Mouse (Mus musculus) liver, postnatal 0 days (tissue): ENCODE measurements around the gene Gsto1. TPM values are rescaled to one million over a fixed set of nuclear protein-coding genes. Genes with fewer than 3 reads are reported as not detected.

Experiments
- ATAC-seq: fragments of 200-750 bp; cut with Nextera tagmentation; 2 replicates; pipeline ENCODE4 v1.8.0; 2017; ENCODE audit warnings: mild to moderate bottlenecking, moderate library complexity
- DNase-seq: peaks from one replicate; pipeline ENCODE4 v3.0.0-alpha.2; 2016
- H3K27ac ChIP-seq: fragments of 300-500 bp; sonication (generic); 2 replicates; pipeline ENCODE4 v1.5.1; 2014; ENCODE audit warnings: antibody characterized with exemption, moderate library complexity, mild to moderate bottlenecking, low read depth
- H3K27me3 ChIP-seq: fragments of 300-500 bp; sonication (generic); 2 replicates; pipeline ENCODE4 v1.6.1; 2014; ENCODE audit warnings: low read length, control low read depth, mixed read lengths; ENCODE audit not compliant: insufficient read depth
- H3K36me3 ChIP-seq: fragments of 300-500 bp; sonication (generic); replicated peaks from 2 replicates; pipeline ENCODE4 v1.6.1; 2014; ENCODE audit warnings: mild to moderate bottlenecking, control low read depth, low read length, moderate library complexity, mixed read lengths; ENCODE audit not compliant: insufficient read depth
- H3K4me1 ChIP-seq: fragments of 300-500 bp; sonication (generic); 2 replicates; pipeline ENCODE4 v1.6.1; 2014; ENCODE audit warnings: antibody characterized with exemption, mild to moderate bottlenecking, control low read depth; ENCODE audit not compliant: insufficient read depth
- H3K4me2 ChIP-seq: fragments of 300-500 bp; sonication (generic); 2 replicates; pipeline ENCODE4 v1.6.1; 2014; ENCODE audit warnings: low read depth, mild to moderate bottlenecking, low read length, moderate library complexity, mixed read lengths
- H3K4me3 ChIP-seq: fragments of 300-500 bp; sonication (generic); 2 replicates; pipeline ENCODE4 v1.5.1; 2014; ENCODE audit warnings: low read depth, low read length
- H3K9ac ChIP-seq: fragments of 300-500 bp; sonication (generic); replicated peaks from 2 replicates; pipeline ENCODE4 v1.6.1; 2014; ENCODE audit warnings: mild to moderate bottlenecking, moderate library complexity
- H3K9me3 ChIP-seq: fragments of 300-500 bp; sonication (generic); 2 replicates; pipeline ENCODE4 v1.6.1; 2016; ENCODE audit warnings: mild to moderate bottlenecking, control low read depth, low read length, mixed read lengths
- CTCF ChIP-seq: sonication (generic); IDR thresholded peaks from 2 replicates; pipeline ENCODE4 v1.5.1; 2016; ENCODE audit warnings: antibody characterized with exemption, low read depth
- EP300 ChIP-seq: IDR thresholded peaks from 2 replicates; pipeline ENCODE4 v1.6.1; 2016; ENCODE audit warnings: antibody characterized with exemption, low read depth, mild to moderate bottlenecking
- WGBS: fragments of 180-500 bp; shearing (Covaris S2); extraction: QIAGEN DNeasy Blood & Tissue Kit; methylation state at CpG from one replicate; pipeline ENCODE4 v1.1.7; 2014; ENCODE audit not compliant: insufficient replicate concordance; 5-methylcytosine and 5-hydroxymethylcytosine counted together
- polyA plus RNA-seq: library from polyadenylated mRNA; unstranded; fragments of >200 nt; fragmentation: Nextera tagmentation; extraction: Ambion mirVana; gene quantifications from 2 replicates; pipeline ENCODE4 v1.2.1, GENCODE M21; 2015

Gsto1 gene
- polyA plus RNA-seq = 151 and 198 TPM in 2 replicates

DNA sequence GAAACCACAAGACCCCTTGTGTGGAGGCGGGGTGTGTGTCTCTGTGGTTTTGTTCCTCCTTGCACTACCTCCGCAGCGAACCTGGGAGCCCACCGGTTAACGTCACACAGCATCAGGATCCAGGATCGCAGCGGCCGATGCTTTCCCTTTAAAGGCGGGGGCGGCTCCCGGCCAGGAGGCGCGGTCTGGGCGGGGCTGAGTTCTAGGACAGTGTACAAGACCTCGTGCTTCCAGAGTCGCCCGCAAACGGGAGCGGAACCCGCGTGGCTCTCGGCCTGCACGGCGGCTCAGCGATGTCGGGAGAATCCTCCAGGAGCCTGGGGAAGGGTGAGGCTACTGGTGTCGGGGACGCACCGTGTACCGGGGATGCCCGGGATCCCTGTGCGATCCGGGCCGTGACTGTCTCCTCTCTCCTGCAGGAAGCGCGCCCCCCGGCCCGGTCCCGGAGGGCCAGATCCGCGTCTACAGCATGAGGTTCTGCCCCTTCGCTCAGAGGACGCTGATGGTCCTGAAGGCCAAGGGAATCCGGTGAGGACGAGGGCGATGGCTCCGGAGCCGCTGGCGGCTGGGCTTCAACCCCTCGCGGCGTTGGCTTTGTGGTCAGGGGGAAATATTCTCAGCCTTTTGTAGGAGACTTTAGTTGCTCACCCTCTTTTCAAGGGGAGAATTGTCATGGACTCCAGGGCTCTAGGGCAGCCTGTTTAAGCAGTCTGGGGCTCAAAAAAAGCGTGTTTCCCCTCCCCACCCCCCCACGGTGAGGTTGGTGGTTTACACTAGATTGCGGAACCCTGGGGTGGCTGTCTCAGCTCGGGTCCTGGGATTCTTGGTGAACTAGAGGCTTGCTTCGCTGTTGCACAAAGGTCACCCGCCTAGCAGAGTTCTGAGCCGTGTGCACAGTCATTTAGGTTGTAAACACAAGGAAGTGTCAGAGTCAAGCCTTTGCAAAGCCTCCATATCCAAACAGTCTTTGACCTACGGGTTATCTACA, at the start of gene Gsto1:
TSS of gene Gsto1 (plus strand) at position 175 of the 988 bp plus-strand sequence.
- H3K27ac ChIP-seq = peak within 1 kb of the TSS; percentile 83
- peak; percentile 94 for ATAC-seq
- H3K9ac ChIP-seq = peak within 1 kb of the TSS; percentile 79
- TF ChIP-seq EP300 (no peak), CTCF (no peak)
- H3K27me3 ChIP-seq = no peaks in the 10 kb centered on the region
- H3K4me1 ChIP-seq = peaks cover 13% of the 10 kb centered on the region
- under 1% methylated on average over 59 of the region's 60 CpGs for WGBS
- peak within 1 kb of the TSS; percentile 60 for H3K4me3 ChIP-seq
- peak within 1 kb of the TSS; percentile 96 for H3K4me2 ChIP-seq
- no peaks in the 10 kb centered on the region for H3K9me3 ChIP-seq
- DNase-seq = peak; percentile 90
- H3K36me3 ChIP-seq = peaks cover 16% of the 10 kb centered on the region

DNA sequence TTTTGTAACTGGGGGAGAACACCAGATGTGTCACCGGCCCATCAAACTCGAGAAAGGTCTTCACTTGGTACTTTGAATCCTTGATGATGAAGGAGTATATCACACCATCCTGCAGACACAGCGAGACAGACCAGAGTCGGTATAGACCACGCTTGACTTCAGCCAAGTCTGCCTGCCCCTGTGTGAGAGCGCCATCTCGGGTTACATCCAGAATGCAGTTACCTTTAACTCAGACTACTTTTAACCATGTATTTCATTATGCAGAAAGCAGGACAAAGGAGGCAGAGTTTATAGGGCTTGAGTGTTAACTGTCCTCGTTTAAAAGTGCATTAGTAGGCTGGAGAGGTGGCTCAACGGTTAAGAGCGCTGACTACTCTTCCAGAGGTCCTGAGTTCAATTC, 42.7 kb upstream of the Gsto1 start:
- 72% methylated on average over 10 of the region's 10 CpGs for WGBS
- no peaks in the 10 kb centered on the region for H3K27me3 ChIP-seq
- H3K36me3 ChIP-seq = no peaks in the 10 kb centered on the region
- H3K4me1 ChIP-seq = no peaks in the 10 kb centered on the region
- no peak overlapping the region for H3K27ac ChIP-seq
- no peaks in the 10 kb centered on the region for H3K9me3 ChIP-seq
- no peak overlapping the region for H3K4me2 ChIP-seq
- DNase-seq (no peak), ATAC-seq (no peak)
- no peak overlapping the region for H3K9ac ChIP-seq
- TF ChIP-seq EP300 = no peak
- no peak for TF ChIP-seq CTCF
- no peak overlapping the region for H3K4me3 ChIP-seq

DNA sequence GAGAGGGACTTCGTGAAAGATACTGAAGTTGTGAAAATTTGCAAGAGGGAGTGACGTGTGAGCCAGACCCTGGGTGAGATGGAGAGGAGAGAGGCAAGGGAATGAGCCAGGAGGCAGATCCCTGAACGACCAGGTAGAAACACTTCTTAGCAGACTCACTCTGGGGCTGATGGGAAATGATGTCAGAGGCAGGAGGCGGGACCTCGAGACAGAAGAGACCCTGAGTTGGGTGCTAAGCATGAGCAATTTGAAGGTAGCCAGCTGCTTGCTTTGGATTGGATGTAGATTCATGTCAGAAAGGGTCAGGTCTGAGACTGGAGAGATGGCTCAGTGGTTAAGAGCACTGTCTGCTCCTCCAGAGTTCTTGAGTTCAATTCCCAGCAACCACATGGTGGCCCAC, 40.0 kb upstream of the Gsto1 start:
- H3K27me3 ChIP-seq = no peaks in the 10 kb centered on the region
- ATAC-seq (no peak), DNase-seq (no peak)
- no peak overlapping the region for H3K4me3 ChIP-seq
- H3K36me3 ChIP-seq = no peaks in the 10 kb centered on the region
- TF ChIP-seq CTCF (no peak), EP300 (no peak)
- H3K27ac ChIP-seq = no peak overlapping the region
- H3K9me3 ChIP-seq = no peaks in the 10 kb centered on the region
- WGBS = 74% methylated on average over 5 of the region's 5 CpGs
- no peaks in the 10 kb centered on the region for H3K4me1 ChIP-seq
- no peak overlapping the region for H3K4me2 ChIP-seq
- H3K9ac ChIP-seq = no peak overlapping the region

DNA sequence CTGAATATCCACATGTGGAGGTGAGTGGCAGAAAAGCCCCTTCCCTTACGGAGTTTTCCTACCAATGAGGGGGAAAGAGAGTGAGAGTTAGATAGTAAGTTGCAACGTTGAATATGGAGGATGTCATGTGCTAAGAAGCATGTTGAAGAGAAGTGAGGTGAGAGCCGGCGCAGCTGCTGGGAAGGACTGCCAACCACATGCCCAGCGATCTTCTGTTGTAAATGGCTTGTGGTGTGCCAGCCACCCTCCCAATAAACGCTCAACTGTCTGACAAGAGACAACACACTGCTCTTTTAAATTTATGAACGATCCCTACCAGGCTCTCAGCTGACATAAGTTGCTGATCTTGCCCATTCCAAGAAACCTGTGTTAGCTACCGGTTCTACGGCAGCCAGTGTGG, 37.1 kb upstream of the Gsto1 start:
- Histone ChIP-seq H3K36me3 (no peaks in the 10 kb centered on the region), H3K27ac (no peak overlapping the region), H3K4me3 (no peak overlapping the region), H3K27me3 (0 out of 2 replicates have a peak, but pooled peaks cover 3% of the 10 kb centered on the region), H3K9ac (no peak overlapping the region), H3K4me1 (no peaks in the 10 kb centered on the region), H3K4me2 (no peak overlapping the region), H3K9me3 (no peaks in the 10 kb centered on the region)
- TF ChIP-seq EP300 = no peak
- TF ChIP-seq CTCF = no peak
- no peak for ATAC-seq
- 72% methylated on average over 9 of the region's 9 CpGs for WGBS
- DNase-seq = no peak

DNA sequence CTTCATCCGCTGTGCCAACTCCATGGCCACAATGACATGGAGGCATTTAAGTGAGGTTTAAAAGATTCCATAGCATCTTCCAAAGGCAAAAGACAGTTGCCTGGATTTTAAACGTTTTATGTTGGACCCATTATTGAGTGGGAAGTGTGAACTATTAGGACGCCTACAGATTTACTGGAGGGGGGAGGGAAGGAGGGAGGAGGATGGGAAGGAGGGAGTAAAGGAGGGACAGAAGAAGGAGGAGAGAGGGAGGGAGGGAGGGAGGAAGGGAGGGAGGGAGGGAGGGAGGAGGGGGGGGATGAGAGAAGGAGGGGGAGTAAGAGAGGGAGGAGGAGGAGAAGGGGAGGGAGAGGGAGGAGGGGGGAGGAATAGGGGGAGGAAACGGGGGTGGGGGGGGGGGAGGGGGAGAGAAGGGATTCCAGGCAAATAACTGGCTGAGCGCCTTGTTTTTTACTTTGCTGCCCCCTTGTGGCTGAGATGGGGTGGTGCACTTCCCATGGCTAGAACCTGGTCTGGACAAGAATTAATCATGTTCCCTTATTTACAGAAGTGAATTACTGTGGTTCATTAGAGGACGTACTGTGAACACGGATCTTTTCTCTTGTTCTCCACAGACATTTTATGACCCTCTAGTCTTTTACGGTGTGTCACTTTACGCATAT, 33.8 kb upstream of the Gsto1 start:
- 15% methylated on average over 9 of the region's 9 CpGs for WGBS
- H3K4me1 ChIP-seq = no peaks in the 10 kb centered on the region
- H3K27ac ChIP-seq = no peak overlapping the region
- H3K4me2 ChIP-seq = no peak overlapping the region
- no peaks in the 10 kb centered on the region for H3K36me3 ChIP-seq
- ATAC-seq (no peak), DNase-seq (peak; percentile 70)
- no peak overlapping the region for H3K4me3 ChIP-seq
- H3K27me3 ChIP-seq = 0 out of 2 replicates have a peak, but pooled peaks cover 3% of the 10 kb centered on the region
- no peak overlapping the region for H3K9ac ChIP-seq
- H3K9me3 ChIP-seq = no peaks in the 10 kb centered on the region
- TF ChIP-seq EP300 (no peak), CTCF (peak; percentile 80)

DNA sequence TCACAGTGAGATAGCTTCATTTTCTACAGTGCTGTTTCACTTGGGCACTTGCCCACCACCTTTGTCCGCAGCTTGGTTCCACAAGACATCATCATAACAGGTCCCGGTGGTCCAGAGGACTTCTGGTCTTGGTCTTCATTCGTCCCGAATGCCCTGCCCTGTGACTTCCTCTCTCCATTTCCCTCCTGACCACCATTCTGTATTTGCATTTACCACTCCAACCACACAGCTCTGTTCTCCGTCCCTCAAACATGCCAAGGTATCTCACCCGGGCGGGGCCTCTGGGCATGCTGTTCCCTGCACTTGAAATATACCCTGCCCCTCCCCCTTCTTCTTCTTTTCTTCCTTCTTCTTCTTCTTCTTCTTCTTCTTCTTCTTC, 33.3 kb upstream of the Gsto1 start:
- Histone ChIP-seq H3K9me3 (no peaks in the 10 kb centered on the region), H3K36me3 (no peaks in the 10 kb centered on the region), H3K9ac (no peak overlapping the region), H3K4me1 (no peaks in the 10 kb centered on the region), H3K27me3 (0 out of 2 replicates have a peak, but pooled peaks cover 3% of the 10 kb centered on the region), H3K4me3 (no peak overlapping the region), H3K4me2 (no peak overlapping the region), H3K27ac (no peak overlapping the region)
- WGBS = 21% methylated on average over 7 of the region's 7 CpGs
- TF ChIP-seq EP300 (no peak), CTCF (no peak)
- ATAC-seq (no peak), DNase-seq (no peak)
